Mouse (Mus musculus) thymus, postnatal 25 days (tissue): ENCODE data around the gene Slc35b2.

ENCODE experiments used
- DNase-seq: peaks from one replicate; pipeline ENCODE4 v3.0.0; 2022

Gene Slc35b2

DNA sequence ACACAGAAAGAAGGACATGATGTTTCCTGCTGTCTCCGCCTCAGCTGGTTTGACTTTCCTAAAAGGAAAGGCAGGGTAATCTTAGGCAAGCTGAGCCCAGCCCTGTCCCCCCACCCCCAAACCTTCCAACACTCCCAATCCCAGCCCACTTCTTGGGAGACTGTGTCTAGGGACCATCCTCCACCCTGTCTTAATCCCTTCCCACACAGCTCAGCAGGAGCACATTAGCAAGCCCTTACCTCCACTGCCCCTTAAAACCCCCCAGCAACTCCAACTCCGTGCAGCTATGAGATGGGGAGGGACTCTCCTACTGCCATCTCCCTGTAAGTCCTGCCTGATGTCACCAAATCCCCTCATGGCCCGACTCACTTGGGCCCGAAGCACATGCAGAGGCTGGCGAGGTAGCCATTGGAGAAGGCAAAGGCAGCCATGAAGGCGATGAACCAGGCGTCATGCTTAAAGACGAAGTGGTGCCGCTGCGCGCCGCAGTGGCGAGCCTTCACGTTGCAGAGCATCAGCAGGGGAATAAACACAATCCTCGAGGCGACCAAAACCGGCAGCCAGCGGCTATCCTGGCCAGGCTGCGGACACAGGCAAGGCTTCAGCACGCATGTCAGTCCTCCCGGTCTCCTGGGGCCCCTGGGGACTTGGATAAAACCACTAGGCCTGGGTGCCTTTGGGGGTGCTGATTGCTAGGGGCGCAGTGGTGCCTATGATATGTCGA lies 22.2 kb downstream of the Slc35b2 start:
- no peak for DNase-seq

DNA sequence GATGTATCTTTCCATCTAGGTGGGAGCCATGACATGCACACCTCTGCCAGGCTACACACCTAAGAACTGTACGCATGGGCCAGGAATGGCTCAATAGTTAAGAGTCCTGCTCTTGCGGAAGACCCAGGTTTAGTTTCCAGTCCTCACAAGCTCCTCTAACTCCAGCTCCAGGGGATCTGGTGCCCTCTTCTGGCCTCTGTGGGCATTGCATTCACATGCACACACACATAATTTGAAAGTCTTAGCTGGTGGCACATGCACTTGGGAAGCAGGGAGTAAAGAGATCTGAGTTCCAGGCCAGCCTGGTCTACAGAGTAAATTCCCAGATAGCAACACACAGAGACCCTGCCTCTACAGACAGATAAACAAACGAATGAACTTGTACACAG lies 22.8 kb downstream of the Slc35b2 start:
- peak; percentile 52 for DNase-seq

DNA sequence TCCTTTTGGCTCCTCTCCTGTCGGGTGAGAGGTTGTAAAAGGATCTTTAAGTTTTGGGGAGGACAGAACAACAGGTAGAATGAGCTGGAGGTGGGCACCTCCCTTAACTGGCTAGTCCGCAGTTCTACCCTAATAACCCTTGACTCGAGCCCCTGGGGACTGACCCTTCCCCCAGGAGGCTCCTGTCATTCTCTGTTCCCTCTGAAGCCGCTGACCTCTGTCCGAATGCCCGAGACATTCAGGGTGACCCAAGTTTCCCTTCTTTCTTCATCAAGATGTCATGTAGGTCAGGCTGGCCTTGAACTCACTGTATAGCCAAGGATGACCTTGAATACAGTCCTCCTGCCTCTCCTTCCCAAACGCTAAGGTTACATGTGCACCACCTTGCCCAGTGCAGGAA lies 24.7 kb downstream of the Slc35b2 start:
- DNase-seq: no peak

- no peak for DNase-seq
Measured at GRCm38 (mm10) chr17:45589236-45589635, 25.6 kb downstream of the Slc35b2 start.

- no peak for DNase-seq
Measured at GRCm38 (mm10) chr17:45589844-45590243, 26.2 kb downstream of the Slc35b2 start.

DNA sequence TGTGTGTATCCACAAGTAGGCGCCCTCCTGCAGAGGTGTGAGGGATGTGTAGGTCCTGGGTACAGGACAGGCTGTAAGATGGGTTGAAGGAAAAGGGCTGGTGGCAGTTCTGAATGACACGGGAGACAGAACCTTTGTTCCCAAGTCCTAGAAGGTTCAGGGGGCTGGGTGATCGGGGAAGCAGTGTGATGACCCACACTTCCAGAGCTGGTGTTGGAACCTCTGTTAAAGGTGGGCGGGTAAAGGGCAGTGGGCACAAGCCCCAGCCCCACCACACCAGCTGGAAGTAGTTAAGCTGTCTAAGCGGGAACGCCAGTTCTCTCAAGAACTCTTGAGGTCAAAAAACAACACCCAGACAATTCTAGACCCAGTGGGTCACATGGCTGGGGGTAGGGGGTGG lies 26.7 kb downstream of the Slc35b2 start:
- DNase-seq: no peak

- DNase-seq: no peak
Measured at GRCm38 (mm10) chr17:45591701-45592605, 28.3 kb downstream of the Slc35b2 start.

- no peak for DNase-seq
Measured at GRCm38 (mm10) chr17:45592606-45593431, 29.1 kb downstream of the Slc35b2 start.

- DNase-seq: no peak
Measured at GRCm38 (mm10) chr17:45593479-45593878, 29.8 kb downstream of the Slc35b2 start.

- no peak for DNase-seq
Measured at GRCm38 (mm10) chr17:45594195-45594594, 30.5 kb downstream of the Slc35b2 start.

- peak; percentile 89 for DNase-seq
Measured at GRCm38 (mm10) chr17:45594881-45595735, 31.4 kb downstream of the Slc35b2 start.

DNA sequence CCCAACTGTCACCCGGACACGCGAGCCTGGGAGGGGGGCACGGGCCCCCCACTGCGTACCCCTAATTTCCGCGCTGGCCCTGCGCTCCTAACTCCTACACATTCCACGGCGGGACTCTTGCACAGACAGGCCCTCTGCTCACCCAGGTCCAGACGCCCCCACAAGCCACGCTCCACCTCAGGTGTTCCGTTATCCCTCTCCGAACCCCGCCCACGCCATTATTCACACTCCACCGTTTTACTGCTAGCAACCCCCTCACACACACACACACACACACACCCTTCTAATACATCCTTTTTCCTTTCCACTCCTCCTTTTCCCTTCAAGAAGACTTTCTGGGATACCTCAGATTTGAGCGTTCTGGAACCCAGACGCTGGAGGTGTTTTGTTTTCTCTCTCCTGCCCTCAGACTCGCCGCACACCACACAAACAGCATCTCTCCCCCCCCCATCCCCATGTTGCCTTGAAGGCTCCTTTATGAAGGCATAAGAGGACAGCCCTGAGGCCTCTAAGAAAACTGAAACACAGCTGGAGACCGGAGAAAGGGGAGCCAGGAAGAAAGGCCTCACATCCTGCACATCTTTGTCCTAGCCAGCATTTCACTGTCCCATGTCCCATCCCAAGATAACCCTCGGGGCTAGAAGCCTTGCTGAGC lies 32.2 kb downstream of the Slc35b2 start:
- DNase-seq: no peak

GRCm38 (mm10) chr17:45596631-45597396 lies 33.1 kb downstream of the Slc35b2 start:
- DNase-seq: peak; percentile 62

GRCm38 (mm10) chr17:45597787-45598186 lies 34.1 kb downstream of the Slc35b2 start:
- DNase-seq: no peak

DNA sequence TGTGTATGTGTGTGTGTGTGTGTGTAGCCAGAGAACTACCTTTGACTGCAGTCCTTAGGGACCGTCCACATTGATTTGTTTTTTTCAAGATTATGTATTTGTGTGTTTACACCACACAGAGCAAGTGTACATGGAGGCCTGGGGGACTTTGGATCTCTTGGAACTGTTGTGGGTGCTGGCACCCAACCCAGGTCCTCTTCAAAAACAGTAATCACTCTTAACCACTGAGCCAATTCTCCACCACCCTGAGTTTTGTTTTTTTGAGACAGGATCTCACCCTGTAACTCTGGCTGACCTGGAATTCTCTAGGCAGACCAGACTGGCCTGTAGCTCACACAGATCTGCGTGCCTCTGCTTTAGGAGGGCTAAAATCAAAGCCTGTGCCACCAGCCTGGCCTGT lies 34.7 kb downstream of the Slc35b2 start:
- DNase-seq: no peak

GRCm38 (mm10) chr17:45598891-45599290 lies 35.2 kb downstream of the Slc35b2 start:
- no peak for DNase-seq

- DNase-seq: no peak
Measured at GRCm38 (mm10) chr17:45599446-45600242, 36.0 kb downstream of the Slc35b2 start, which contains the start of gene Slc29a1. Gene Slc29a1, minus strand, starts transcription at chr17:45599606.

GRCm38 (mm10) chr17:45600267-45600666 lies 36.6 kb downstream of the Slc35b2 start:
- DNase-seq: no peak

DNA sequence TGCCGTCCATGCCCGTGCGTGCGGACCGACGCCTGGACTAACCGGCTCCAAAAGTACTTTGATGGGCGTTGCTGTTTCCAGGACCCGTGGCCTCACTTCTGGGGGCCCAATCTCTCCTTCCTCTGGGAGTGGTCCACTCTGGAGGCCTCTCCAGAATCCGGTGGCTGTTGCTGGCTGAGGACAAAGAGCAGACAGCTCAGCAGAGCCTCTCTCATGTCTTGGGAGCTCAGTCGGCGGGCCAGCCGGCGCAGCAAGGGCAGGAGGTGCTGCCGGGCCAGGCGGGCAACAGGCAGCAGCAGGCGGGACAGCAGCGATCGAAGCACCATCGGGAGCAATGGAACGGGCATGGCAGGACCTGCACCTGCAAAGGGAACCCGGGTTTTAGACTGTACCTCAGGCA lies 37.7 kb downstream of the Slc35b2 start:
- DNase-seq: no peak

- no peak for DNase-seq
Measured at GRCm38 (mm10) chr17:45601877-45602304, 38.2 kb downstream of the Slc35b2 start, which contains the start of gene Mymx. Gene Mymx, minus strand, starts transcription at chr17:45602102.
